ENCODE assay signal across 25 mouse cellular contexts in genomic region chr13:10566825-10567224, GRCm38 (mm10).
"Had no signal": no experiment of that assay in that cellular context is flagged by ENCODE, and none has a peak within 500 bp of the region (broad histone marks: within the 10 kb centered on the region; RNA-seq: fewer than 3 reads in every experiment).

No protein-coding gene starts in this region.

- H3K27ac ChIP-seq: gastrocnemius, adult 2 months; heart, embryonic 10.5 days; hindbrain, embryonic 12.5 days; hindbrain, embryonic 14.5 days; intestine, embryonic 15.5 days; layer of hippocampus, adult 2 months; left cerebral cortex, adult 2 months; limb, embryonic 10.5 days; limb, embryonic 12.5 days had no signal

- ATAC-seq: hindbrain, embryonic 16.5 days; inflammation-experienced regulatory T-cells, adult 6 months; intestine, embryonic 15.5 days; intestine, postnatal 0 days had no signal

- H3K27me3 ChIP-seq: heart, embryonic 12.5 days; hindbrain, embryonic 12.5 days; intestine, embryonic 15.5 days; limb, embryonic 12.5 days had no signal

- H3K4me2 ChIP-seq: heart, embryonic 12.5 days; hindbrain, embryonic 12.5 days; hindbrain, embryonic 14.5 days; intestine, embryonic 15.5 days; limb, embryonic 12.5 days; liver, embryonic 11.5 days had no signal

- H3K36me3 ChIP-seq: heart, embryonic 10.5 days; heart, embryonic 12.5 days; hindbrain, embryonic 12.5 days; intestine, embryonic 15.5 days; limb, embryonic 10.5 days; limb, embryonic 12.5 days had no signal

- H3K9me3 ChIP-seq: heart, embryonic 10.5 days; heart, embryonic 12.5 days; hindbrain, embryonic 12.5 days; intestine, embryonic 15.5 days; limb, embryonic 10.5 days; limb, embryonic 12.5 days had no signal

- DNase-seq: gastrocnemius, adult 2 months; gastrocnemius, postnatal 10 days; gastrocnemius, postnatal 25 days; heart, adult 18-20 months; heart, postnatal 10 days; heart, postnatal 36 days; kidney, adult 18-20 months; kidney, adult 8-10 months; kidney, postnatal 10 days; kidney, postnatal 25 days; kidney, postnatal 4 days; liver had no signal

- H3K9ac ChIP-seq: heart, embryonic 12.5 days; hindbrain, embryonic 12.5 days; hindbrain, embryonic 14.5 days; intestine, embryonic 15.5 days; limb, embryonic 12.5 days had no signal

- H3K4me3 ChIP-seq: gastrocnemius, adult 2 months; heart, embryonic 10.5 days; heart, embryonic 12.5 days; hindbrain, embryonic 12.5 days; intestine, embryonic 15.5 days; layer of hippocampus, adult 2 months; left cerebral cortex, adult 2 months; limb, embryonic 10.5 days; limb, embryonic 12.5 days had no signal

- H3K4me1 ChIP-seq: heart, embryonic 10.5 days; heart, embryonic 12.5 days; hindbrain, embryonic 12.5 days; intestine, embryonic 15.5 days; limb, embryonic 10.5 days; limb, embryonic 12.5 days had no signal
